Mouse (Mus musculus) heart, embryonic 11.5 days (tissue): ENCODE results near the gene Lsamp. TPM values are rescaled to one million over a fixed set of nuclear protein-coding genes. Genes with fewer than 3 reads are reported as not detected.
"Not testable (repeated sequence)": the region's sequence is repeated elsewhere in the genome, so short reads cannot be mapped to it uniquely, and the experiment has no call there.

Experiments
- ATAC-seq: fragments of 200-750 bp; cut with Nextera tagmentation; replicated peaks from 2 replicates; pipeline ENCODE4 v1.8.0; 2017; ENCODE audit warnings: moderate library complexity; ENCODE audit not compliant: insufficient number of reproducible peaks, low FRiP score, low TSS enrichment
- H3K27ac ChIP-seq: fragments of 300-500 bp; sonication (generic); 2 replicates; pipeline ENCODE4 v1.5.1; 2014; ENCODE audit warnings: mild to moderate bottlenecking, low read depth, low read length
- H3K27me3 ChIP-seq: fragments of 300-500 bp; sonication (generic); 2 replicates; pipeline ENCODE4 v1.6.1; 2014; ENCODE audit warnings: mild to moderate bottlenecking, low read length, mixed read lengths; ENCODE audit not compliant: control insufficient read depth, insufficient read depth
- H3K36me3 ChIP-seq: fragments of 300-500 bp; sonication (generic); 2 replicates; pipeline ENCODE4 v1.6.1; 2014; ENCODE audit warnings: mild to moderate bottlenecking, low read length, moderate library complexity, mixed read lengths; ENCODE audit not compliant: control insufficient read depth, insufficient read depth
- H3K4me1 ChIP-seq: fragments of 300-500 bp; sonication (generic); 2 replicates; pipeline ENCODE4 v1.6.1; 2014; ENCODE audit warnings: low read length; ENCODE audit not compliant: control insufficient read depth, insufficient read depth
- H3K4me2 ChIP-seq: fragments of 300-500 bp; sonication (generic); 2 replicates; pipeline ENCODE4 v1.6.1; 2014; ENCODE audit warnings: mild to moderate bottlenecking, moderate library complexity
- H3K4me3 ChIP-seq: fragments of 300-500 bp; sonication (generic); 2 replicates; pipeline ENCODE4 v1.5.1; 2014; ENCODE audit warnings: low read depth, low read length
- H3K9ac ChIP-seq: fragments of 300-500 bp; sonication (generic); 2 replicates; pipeline ENCODE4 v1.6.1; 2014; ENCODE audit warnings: mild to moderate bottlenecking, low read depth, low read length, moderate library complexity
- H3K9me3 ChIP-seq: fragments of 300-500 bp; sonication (generic); replicated peaks from 2 replicates; pipeline ENCODE4 v1.6.1; 2016; ENCODE audit warnings: low read length; ENCODE audit not compliant: control insufficient read depth
- WGBS: fragments of 180-500 bp; shearing (Covaris S2); extraction: QIAGEN DNeasy Blood & Tissue Kit; methylation state at CpG from one replicate; pipeline ENCODE4 v1.1.7; 2014; ENCODE audit not compliant: insufficient replicate concordance; 5-methylcytosine and 5-hydroxymethylcytosine counted together
- polyA plus RNA-seq: library from polyadenylated mRNA; unstranded; fragments of >200 nt; fragmentation: Nextera tagmentation; extraction: Ambion mirVana; gene quantifications from 2 replicates; pipeline ENCODE4 v1.2.1, GENCODE M21; 2014

Gene Lsamp
- polyA plus RNA-seq, 1 experiment from 2014 or later: 1.2 TPM

GRCm38 (mm10) chr16:42002925-42003324 lies 2018.8 kb downstream of the Lsamp start:
- no peaks in the 10 kb centered on the region for H3K4me1 ChIP-seq
- WGBS: 86% methylated on average over 5 of the region's 5 CpGs
- no peak for ATAC-seq

DNA sequence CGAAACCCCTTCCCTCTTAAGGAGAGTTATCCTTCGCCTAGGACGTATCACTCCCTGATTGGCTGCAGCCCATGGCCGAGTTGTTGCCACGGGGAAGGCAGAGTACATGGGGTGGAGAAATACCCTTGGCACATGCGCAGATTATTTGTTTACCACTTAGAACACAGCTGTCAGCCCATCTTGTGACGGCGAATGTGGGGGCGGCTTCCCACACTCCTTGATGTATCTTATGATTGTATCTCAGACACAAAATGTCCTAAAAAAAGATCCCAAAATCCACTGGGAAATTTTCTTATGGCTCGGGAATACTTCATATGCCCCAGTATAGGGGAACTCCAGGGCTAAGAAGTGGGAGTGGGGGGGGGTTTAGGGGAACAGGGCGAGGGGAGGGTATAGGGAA lies 2019.3 kb downstream of the Lsamp start:
- not testable (repeated sequence) for ATAC-seq, H3K4me3 ChIP-seq, H3K27ac ChIP-seq, H3K27me3 ChIP-seq, H3K4me1 ChIP-seq, H3K4me2 ChIP-seq, H3K36me3 ChIP-seq, H3K9ac ChIP-seq, H3K9me3 ChIP-seq
- 89% methylated on average over 9 of the region's 11 CpGs for WGBS

More at GRCm38 (mm10) chr16:42002925-42003324, 2018.8 kb downstream of the Lsamp start:
- no peaks in the 10 kb centered on the region for H3K9me3 ChIP-seq
- H3K9ac ChIP-seq: no peak overlapping the region
- H3K4me3 ChIP-seq: no peak overlapping the region
- H3K36me3 ChIP-seq: no peaks in the 10 kb centered on the region
- no peak overlapping the region for H3K27ac ChIP-seq
- no peak overlapping the region for H3K4me2 ChIP-seq
- no peaks in the 10 kb centered on the region for H3K27me3 ChIP-seq

GRCm38 (mm10) chr16:42004166-42004565 lies 2020.0 kb downstream of the Lsamp start:
- no peaks in the 10 kb centered on the region for H3K27me3 ChIP-seq
- no peaks in the 10 kb centered on the region for H3K36me3 ChIP-seq
- no peak overlapping the region for H3K9ac ChIP-seq
- ATAC-seq: no peak
- H3K4me3 ChIP-seq: no peak overlapping the region
- H3K27ac ChIP-seq: no peak overlapping the region
- no peaks in the 10 kb centered on the region for H3K4me1 ChIP-seq
- no peaks in the 10 kb centered on the region for H3K9me3 ChIP-seq
- 55% methylated on average over 1 of the region's 1 CpGs for WGBS
- no peak overlapping the region for H3K4me2 ChIP-seq

DNA sequence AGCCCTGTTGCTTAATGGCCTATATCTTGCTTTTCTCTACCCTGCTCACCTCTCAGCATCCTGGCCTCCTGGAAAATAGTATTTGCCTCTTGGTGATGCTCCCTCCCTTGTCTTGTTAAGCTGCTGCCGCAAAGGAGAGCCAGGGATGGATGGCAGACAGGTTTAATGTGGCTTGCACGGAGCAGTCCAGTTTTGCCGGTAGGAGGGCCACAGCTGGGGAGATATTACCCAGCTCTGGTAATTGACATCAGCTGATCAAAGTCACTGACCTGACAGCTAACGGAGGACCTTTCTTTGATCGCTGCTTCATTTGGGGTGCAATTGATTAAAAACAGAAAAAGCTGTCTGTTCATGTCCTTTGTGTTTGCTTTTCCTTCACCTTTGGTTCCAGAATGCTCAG lies 2030.8 kb downstream of the Lsamp start:
- no peak overlapping the region for H3K9ac ChIP-seq
- WGBS: 58% methylated on average over 5 of the region's 5 CpGs
- no peak overlapping the region for H3K27ac ChIP-seq
- no peak overlapping the region for H3K4me3 ChIP-seq
- no peaks in the 10 kb centered on the region for H3K4me1 ChIP-seq
- no peaks in the 10 kb centered on the region for H3K27me3 ChIP-seq
- ATAC-seq: no peak
- no peaks in the 10 kb centered on the region for H3K9me3 ChIP-seq
- H3K36me3 ChIP-seq: no peaks in the 10 kb centered on the region
- no peak overlapping the region for H3K4me2 ChIP-seq

DNA sequence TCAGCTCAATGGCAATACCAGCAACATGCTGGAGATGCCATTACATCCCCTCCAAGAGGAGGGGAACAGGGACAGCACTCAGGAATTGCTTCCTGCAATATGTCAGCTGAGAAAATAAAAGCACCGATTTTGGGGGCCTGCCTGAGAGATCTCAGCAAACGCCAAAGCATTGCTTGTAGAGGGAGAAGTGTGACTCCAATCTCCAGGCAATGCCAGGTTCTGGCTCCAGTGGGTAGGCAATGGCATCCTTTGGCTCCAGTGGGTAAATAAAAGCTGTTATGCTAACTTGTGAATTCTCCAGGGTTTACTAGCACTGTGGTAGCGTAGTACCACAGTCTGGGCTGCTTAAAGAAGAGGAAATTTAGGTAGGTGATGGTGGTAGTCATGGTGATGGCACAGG lies 2031.3 kb downstream of the Lsamp start:
- WGBS: 61% methylated on average over 3 of the region's 3 CpGs
- ATAC-seq: no peak
- H3K4me1 ChIP-seq: no peaks in the 10 kb centered on the region

DNA sequence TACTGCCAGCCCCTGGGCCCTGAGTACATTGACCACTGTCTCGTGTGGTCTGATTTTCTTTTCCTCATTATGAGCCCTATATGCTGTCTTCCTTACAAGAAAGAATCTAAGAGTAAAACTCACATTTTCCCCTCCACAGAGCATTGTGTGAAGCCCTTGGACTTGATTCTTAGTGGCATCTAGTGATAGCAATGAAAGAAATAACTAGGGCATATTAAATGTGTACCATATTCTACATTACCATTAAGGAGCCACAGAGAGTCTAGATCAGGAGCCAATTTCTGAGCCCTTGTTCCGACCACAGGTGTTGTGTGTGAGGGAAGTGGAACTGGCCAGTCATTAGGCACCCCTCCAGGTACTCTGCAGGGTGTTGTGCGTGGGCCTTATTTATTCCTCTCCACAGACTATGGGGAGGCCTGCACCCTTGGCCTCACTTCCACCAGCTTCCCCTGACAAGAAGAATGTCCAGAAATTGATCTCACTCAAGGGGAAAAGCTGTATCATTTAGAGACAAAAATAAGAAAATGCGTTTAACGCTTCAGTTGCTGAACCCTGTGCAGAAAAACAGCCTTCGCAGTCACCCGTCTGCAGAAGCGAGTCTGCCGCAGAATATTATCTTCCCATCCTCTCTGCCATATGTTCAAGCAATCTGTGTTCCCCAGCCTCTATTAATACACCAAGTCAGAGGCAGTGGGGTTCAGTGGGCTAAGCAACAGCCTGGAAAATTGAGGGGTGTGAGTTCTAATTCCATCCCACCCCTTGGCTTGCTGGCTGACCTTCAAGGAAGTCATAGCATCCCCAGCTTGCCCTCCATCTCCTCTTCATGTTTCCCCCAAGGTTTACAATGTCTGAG lies 2032.9 kb downstream of the Lsamp start:
- no peak overlapping the region for H3K4me2 ChIP-seq
- H3K4me1 ChIP-seq: no peaks in the 10 kb centered on the region
- no peak overlapping the region for H3K9ac ChIP-seq
- 85% methylated on average over 9 of the region's 9 CpGs for WGBS
- H3K36me3 ChIP-seq: no peaks in the 10 kb centered on the region
- H3K27ac ChIP-seq: no peak overlapping the region
- no peaks in the 10 kb centered on the region for H3K27me3 ChIP-seq
- no peak overlapping the region for H3K4me3 ChIP-seq
- no peak for ATAC-seq
- no peaks in the 10 kb centered on the region for H3K9me3 ChIP-seq

More for the DNA sequence above, 2031.3 kb downstream of the Lsamp start:
- no peak overlapping the region for H3K27ac ChIP-seq
- H3K9me3 ChIP-seq: no peaks in the 10 kb centered on the region
- H3K36me3 ChIP-seq: no peaks in the 10 kb centered on the region
- no peak overlapping the region for H3K4me2 ChIP-seq
- no peak overlapping the region for H3K4me3 ChIP-seq
- no peaks in the 10 kb centered on the region for H3K27me3 ChIP-seq
- H3K9ac ChIP-seq: no peak overlapping the region

- Histone ChIP-seq H3K4me3 (no peak overlapping the region), H3K27me3 (no peaks in the 10 kb centered on the region), H3K9ac (no peak overlapping the region), H3K9me3 (no peaks in the 10 kb centered on the region), H3K27ac (no peak overlapping the region), H3K4me2 (no peak overlapping the region), H3K36me3 (no peaks in the 10 kb centered on the region), H3K4me1 (no peaks in the 10 kb centered on the region)
- no peak for ATAC-seq
- WGBS: 52% methylated on average over 1 of the region's 1 CpGs
These were observed 2038.4 kb downstream of the Lsamp start for GRCm38 (mm10) chr16:42022566-42022965.

DNA sequence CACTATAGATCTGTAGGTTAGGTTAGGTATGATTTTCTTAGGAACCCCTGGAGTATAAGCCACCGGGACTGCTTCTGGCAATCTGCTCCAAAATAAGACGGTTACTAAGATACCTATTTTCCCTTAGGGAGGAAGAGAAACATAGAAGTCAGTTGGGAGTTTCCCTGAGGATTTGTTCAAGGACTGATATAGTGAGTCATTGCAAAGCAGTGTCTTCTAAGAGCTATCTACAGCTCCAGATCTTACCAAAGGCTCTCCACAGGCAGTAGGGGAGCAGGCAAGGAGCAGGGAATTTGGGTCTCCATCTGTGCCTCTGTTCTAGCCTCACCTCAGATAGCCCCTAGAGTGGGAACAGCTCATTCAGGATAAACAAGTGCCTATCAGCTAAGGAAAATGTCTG lies 2047.9 kb downstream of the Lsamp start:
- H3K4me1 ChIP-seq: no peaks in the 10 kb centered on the region
- WGBS: 72% methylated on average over 2 of the region's 2 CpGs
- H3K27ac ChIP-seq: no peak overlapping the region
- ATAC-seq: no peak
- no peaks in the 10 kb centered on the region for H3K36me3 ChIP-seq
- H3K9me3 ChIP-seq: no peaks in the 10 kb centered on the region
- H3K27me3 ChIP-seq: no peaks in the 10 kb centered on the region
- no peak overlapping the region for H3K4me2 ChIP-seq
- H3K4me3 ChIP-seq: no peak overlapping the region
- no peak overlapping the region for H3K9ac ChIP-seq

- Histone ChIP-seq H3K9ac (no peak overlapping the region), H3K4me3 (no peak overlapping the region), H3K9me3 (no peaks in the 10 kb centered on the region), H3K27ac (no peak overlapping the region), H3K4me1 (no peaks in the 10 kb centered on the region), H3K27me3 (no peaks in the 10 kb centered on the region), H3K36me3 (no peaks in the 10 kb centered on the region), H3K4me2 (no peak overlapping the region)
- 92% methylated on average over 2 of the region's 2 CpGs for WGBS
- no peak for ATAC-seq
These were observed 2049.3 kb downstream of the Lsamp start for GRCm38 (mm10) chr16:42033449-42033848.
